Mouse (Mus musculus) megakaryocyte, embryonic 14.5 days (primary cell): ENCODE data around the gene Fcgrt.

Experiments
- FLI1 ChIP-seq: IDR thresholded peaks from 2 replicates; pipeline ENCODE4 v1.6.1; 2012; ENCODE audit warnings: low read length, inconsistent platforms, mixed read lengths
- GATA1 ChIP-seq: IDR thresholded peaks from 3 replicates; pipeline ENCODE4 v1.6.1; 2012; ENCODE audit warnings: mixed read lengths, low read length, inconsistent platforms, borderline replicate concordance

- no peak for TF ChIP-seq GATA1
- TF ChIP-seq FLI1 = no peak
Observed at GRCm38 (mm10) chr7:45102441-45102840, 1.2 kb downstream of the Fcgrt start.
